Mouse (Mus musculus): ENCODE measurements around the gene Prdm11.

Prdm11 gene

DNA sequence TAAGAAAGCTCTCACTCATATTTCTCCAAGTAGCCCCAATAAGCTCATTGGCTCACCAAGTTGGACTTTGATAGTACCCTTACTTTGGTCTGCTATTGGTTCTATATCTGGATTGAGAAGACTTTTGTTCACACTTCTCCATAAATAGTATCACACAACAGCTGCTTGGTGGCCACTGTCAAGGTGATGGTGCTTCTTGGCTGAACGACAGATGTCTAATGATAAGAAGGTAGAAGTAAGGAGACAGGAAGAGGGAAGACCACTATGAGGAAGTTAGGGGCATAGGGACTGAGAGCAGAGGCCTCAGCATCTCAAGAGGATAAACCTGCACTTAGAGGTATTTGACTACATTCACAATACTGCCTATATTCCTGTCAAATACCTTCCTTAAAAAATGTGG lies 81.6 kb downstream of the Prdm11 start:
- DNase-seq = no peak

DNA sequence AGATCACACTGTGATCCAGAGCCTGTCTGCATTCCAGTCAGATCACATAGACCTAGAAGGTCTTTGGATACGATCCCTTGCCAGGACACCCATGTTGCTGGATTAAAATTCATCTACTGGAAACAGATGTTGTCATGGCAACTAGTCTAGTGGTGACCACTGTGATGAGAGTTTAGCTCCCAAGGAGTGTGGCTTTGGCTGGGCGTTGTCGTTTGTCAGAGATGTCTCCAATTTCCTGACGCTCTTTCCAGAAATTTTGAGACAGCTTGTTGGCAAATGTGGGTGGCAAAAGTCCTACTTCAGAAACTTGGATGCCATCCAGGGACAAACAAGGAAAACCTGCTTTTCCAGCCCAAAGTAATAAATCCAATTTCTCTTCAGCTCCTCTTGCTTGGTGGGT lies 87.3 kb downstream of the Prdm11 start:
- DNase-seq = peak; percentile 32 to 39

DNA sequence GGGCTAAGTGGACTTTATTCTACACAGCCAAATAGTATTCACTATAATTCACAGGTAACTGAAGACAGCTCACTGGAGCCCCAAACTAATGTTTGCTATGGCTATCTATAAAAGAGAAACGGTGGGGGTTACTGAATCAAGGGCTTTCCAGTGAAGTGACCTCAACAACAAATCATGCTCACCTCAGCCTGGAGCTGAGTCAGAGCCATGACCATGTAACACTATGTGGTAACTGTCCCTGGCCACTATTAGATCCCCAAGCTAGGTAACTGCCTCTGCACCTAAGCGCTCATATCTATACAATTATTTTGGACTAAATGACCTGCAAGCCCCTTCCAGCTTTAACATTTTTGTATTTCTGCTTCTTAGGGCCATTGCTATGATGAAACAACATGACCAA lies 89.0 kb downstream of the Prdm11 start:
- no peak for DNase-seq

DNA sequence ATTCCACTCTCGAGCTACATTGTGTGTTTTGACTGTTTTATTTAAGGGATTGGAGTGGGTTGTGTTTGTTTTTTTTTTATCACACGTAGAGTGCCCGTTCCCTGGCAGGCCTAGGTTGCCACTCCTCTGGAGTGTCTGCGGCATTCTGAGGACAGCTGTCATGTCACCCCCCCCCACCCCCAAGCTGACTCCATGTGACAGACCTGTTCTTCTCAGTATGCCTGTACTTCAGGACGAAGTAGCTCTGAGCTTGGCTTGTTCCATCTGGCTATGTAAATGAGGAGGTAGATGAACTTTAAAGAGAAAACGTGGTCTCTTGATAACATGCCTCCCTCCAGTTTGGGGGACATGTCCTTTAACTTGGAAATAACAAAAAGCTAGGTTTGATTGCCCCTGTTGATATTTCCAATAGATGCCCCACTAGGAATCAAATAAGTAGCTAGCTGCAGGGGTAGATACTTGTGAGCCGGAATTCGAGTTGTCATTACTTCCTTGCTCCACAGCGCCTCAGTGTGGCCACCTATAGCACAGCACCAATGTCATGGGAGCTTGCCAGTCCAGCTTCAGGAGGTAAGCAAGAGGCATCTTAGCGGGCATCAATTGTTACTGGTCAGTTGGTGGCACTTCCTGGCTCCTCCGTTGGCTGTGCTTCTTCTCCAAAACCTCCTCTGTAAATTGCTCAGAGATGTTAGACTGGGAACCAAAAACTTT lies 91.4 kb downstream of the Prdm11 start:
- DNase-seq = peak; percentile 91 to 94

DNA sequence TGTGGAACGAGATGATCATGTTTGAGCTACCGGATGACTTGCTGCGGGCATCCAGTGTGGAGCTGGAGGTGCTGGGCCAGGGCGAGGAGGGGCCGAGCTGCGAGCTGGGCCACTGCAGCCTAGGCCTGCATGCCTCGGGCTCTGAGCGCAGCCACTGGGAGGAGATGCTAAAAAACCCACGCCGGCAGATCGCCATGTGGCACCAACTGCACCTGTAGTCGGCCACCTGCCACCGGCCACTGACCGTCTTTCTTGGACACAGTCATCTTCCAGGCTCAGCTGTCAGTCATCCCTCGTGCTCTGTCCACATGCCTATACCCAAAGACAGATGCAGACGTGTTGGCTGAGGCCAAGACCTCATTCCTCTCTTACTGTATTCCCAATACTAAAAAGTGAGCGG lies 92.5 kb downstream of the Prdm11 start:
- peak; percentile 82 to 85 for DNase-seq

DNA sequence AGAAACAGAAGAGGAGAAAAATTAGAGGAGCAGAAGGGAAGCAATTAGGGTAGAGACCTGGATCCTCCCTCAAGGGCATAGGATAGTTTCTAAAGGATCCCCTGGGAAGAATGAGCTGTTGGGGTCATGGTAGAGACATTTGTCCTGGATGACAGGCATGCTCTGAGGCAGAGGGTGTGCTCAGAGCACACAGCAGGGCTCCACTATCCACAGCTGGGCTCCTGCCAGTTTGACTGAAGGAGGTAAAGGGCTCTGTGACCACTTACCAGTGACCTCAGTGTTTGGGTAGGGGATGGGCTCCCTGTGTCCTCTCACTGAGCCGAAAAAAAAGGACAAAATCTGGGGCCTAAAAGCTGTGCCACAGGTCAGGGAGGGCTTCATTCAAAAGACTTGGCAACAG lies 96.4 kb downstream of the Prdm11 start:
- no peak for DNase-seq

DNA sequence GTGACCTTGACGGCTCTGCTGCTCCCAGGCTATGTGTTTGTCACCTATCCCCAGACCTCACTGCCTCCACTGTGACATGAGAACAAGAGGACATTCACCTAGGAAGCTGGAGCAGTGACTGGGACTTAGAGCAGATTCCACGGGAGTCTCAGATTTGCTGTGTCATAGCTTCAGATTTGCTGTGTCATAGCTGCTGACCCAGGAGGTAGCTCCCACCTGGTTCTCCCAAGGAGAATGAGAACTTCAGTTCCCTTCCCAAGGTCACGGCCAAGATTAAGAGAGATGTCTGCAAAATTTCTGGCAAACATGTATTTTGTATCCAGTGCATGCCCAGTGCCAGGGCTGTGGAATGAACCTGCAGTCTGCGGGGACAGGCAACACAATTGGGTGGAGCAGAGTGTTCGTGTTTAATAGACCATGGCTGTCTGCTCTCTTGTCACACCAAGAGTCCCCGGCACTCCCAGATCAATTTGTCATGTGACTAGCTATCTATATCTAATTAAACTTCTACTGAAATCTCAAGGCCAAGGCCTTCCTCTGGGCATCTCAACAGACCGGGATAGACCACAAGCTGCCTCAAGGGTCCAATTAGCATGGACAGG lies 97.2 kb downstream of the Prdm11 start:
- DNase-seq = no peak

DNA sequence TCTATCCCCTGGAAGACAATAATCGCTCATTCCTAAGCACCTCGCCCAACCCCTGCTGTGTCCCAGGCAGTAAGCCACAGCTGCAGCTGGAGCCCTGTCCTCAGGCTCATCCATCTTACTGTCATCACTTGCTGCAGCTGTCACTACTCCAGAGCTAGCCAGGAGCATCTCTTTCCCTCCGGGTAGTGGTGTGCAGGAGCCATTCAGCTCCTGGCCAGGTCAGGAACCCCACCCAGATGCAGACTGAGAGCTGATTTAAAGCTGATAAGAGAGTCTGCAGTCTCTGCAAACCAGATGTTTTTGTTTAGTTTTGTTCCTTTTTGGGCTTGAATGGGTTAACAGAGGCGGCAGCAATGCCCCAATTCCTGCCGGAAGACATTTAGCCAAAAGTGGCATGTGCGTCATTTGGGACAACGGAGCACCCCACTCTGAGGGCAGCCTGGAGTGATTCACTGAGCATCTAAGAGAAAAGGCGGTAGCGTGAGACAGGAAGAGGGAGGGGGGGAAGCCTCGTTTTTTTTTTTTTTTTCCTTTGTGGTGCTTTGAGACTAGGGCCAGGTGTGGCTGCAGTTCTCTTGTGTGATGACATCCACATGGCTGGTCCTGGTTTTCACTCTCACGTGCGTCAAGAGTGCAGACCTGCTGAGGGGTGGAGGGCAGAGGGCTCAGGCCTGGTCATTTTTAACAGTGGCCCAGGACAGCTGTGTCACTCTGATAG lies 97.8 kb downstream of the Prdm11 start:
- peak; percentile 66 to 71 for DNase-seq

DNA sequence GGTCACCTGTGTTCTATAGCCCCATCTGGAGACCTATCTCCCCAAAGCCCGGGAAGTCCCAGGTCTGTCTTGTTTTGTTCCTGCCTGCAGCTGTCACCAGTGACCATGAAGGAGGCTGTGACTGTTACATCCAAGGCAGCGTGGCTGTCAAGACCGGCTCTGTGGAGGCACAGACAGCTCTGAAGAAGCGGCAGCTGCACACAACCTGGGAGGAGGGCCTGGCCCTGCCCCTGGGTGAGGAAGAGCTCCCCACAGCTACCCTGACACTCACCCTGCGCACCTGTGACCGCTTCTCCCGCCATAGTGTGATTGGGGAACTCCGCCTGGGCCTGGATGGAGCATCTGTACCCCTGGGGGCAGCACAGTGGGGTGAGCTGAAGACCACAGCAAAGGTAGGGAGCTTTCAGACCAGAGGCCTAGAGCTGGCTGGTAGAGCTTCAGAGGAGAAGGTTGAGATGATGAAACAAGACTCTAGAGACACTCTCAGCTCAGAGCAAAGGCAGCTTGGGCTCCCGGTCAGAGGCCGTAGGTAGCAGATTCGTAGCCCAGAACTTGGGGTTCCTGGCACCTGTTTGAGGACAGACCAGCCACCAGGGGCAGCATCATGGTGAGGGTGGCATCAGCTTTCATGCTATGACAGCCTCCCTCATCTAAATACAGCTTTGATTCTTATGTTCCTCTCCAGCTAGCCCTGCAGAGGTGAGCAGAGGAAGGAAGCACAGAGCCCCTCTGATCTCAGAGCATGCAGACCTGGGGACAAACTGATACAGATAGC lies 100.0 kb downstream of the Prdm11 start:
- DNase-seq = no peak

DNA sequence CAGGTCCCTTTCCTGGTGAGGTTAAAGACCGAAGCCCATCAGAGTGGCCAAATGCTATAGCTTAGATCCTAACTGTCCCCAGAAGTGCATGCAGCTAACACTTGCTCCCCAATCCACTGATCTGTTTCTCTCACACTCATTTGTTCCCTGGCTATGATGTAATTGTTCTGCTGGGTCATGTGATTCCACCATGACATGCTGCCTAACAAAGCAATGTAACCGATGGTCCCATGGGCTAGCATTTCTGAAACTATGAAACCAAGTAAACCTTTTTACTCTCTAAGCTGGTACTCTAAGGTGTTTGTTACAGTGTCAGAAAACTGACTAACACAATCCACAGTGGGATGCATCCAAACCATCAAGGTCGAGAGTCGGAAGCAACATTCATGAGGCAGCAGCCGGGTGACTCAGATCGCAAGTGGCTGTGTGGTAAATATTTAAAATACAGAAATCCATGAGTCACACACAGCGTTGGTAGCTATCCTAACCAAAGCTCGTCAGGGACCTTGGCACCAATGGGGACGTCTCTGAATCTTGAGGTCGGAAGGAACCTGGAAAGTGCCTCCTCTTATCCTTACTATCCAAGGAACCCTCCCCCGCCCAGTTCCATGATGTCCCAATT lies 100.7 kb downstream of the Prdm11 start:
- DNase-seq = no peak

DNA sequence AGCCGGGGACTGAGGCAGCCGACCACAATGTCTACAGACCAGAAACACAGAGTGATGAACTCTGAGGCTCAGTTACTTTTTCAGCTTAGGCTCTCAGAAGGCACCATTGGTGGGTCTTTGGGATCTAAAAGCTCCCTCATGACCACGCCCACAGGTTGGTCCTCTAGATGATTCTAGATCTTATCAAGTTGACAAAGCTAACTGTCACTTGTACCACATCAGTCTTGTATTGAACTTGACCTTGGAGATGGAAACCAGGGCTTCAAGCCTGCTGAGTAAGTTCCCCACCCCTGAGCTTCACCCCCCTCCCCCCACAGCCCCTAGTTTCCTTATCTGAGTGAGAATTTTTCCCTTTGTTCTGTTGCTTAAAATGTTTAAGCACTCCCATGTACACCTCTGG lies 101.6 kb downstream of the Prdm11 start:
- no peak for DNase-seq

DNA sequence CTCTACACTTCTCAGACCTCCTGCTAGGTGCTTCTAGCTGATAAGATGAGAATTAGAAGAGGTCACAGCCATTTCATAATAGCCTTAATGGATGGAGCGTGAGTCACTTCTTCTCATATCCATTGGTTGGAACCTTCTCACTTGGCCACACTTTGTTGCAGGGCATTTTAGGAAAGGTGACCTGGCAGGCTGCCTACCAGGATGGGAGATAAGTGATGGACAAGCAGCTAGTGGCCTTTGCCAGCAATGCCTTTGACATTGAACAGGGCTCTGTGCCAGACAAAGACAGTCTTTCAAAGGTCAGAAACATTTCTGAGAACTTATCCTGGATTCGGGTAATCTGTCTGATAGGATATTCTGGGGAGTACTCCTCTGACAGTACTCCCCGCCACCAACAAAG lies 102.6 kb downstream of the Prdm11 start:
- peak in 1 of 2 experiments; percentile 35 for DNase-seq

DNA sequence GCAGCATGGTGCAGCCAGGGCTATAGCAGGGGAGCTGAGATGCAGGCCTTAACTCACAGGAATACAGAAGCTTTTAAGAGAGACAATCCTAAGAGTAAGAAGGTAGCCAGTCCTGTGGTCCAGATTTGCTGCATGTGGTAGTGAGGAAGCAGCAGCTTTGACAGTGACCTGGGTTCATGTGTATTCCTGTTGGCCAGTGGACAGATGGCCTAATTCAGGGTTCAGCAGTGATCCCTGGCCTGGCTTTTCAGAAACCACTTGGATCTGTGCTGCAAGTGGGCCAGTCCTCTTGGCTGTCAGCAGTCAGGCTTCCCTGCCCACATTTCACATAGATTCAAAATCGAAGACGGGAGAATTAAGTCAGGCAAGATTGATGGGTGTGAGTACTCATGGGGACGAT lies 104.5 kb downstream of the Prdm11 start:
- DNase-seq = peak; percentile 42 to 50

DNA sequence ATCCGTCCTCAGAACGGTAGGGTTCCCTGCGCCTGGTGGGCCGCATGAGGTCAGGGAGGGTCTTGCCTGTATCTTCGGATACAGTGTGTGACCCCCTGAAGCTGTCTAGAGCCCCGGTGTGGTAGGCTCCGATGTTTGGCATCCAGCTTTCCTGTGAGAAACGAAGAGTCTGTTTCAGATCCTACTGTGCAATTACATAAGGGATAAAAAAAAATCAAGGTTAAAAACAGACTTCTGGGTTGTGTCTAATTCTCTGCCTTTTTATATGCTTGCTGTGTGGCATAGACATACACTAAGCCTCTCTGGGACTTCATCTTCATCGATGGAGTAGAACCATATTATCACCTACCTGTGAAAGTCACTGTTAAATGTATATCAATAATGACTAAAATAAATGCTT lies 105.0 kb downstream of the Prdm11 start:
- DNase-seq = no peak

DNA sequence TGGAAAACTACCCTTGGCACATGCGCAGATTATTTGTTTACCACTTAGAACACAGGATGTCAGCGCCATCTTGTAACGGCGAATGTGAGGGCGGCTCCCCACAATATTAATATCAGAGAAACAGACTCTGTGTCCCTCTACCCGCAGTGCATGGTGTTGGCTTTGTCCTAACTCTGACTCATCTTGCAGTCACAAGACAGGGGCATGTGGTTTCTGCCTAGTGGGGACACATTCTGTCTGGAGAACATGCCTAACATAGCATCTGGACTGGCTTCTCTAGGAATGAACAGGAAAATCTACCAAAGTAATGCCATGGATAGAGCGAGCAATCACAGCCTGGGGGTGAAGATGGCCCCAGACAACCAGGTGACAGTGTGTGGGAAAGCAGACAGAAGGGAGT lies 107.1 kb downstream of the Prdm11 start:
- DNase-seq = no peak

DNA sequence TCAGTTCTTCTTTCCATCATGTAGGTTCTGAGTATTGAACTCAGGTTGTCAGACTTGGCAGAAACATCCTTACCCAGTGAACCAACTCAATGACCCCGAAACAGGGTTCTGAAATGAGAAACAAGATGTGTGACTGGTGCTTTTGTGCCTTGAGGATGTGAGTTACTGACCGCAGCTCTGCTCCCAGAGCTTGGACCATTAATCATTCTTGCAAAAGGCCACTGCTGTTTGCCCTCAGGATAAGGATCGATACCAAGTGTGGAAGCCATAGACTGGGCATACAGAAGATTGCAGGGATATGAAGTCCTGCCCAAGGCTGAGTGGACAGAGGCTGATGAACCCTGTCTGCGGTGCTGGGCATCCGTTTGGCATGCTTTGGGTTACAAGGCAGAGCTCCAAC lies 107.9 kb downstream of the Prdm11 start:
- no peak for DNase-seq

DNA sequence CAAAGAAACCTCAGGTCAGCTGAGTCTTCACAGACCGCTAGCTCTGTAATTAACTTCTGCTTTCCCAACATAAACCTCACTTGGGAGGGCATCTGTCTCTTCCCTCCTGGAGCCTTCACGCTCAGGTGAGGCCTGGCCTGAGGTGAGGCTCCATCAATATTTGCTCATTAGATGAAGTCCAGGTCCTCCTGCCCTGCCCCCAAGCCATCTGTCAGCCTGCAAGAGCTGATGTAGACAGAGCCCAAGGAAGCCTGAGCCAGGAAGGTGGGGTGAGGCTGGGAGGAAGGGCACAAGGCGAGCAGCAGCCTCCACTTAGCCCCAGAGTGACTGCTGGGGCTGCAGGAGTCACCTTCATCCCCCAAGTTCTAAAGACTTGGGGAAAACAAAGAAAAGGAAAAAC lies 110.5 kb downstream of the Prdm11 start:
- peak; percentile 94 to 96 for DNase-seq

DNA sequence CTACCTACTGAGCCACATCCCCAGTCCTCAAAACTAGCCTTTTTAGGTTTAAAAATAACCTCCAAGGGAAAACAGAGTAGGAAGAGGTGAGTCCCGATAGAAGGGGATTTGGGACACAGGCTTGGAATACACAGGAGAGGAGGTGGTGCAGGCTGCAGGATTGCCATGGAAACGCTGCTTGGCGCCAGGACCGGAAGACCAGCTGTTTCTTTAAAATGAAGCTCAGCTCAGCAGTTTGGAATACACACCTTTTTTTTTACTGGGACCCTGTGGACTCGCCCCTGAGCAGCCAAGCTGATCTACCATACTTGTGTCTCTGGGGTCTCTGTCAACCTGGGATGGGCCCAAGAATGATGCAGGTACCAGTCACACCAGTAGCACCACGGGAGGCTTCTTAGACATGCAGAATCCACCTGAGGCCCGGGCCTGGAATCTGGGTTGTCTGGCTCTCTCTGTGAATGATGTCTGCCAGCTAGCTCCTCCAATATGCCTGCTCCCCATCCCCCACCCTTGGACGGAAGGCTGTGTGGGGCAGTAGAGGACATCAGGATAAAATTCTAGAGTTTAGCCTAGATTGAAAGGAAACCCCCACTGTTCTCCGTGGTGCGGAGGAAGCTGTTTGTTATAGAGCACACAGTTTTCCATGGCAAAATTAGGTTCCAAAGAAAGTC lies 111.5 kb downstream of the Prdm11 start:
- peak; percentile 82 to 83 for DNase-seq

DNA sequence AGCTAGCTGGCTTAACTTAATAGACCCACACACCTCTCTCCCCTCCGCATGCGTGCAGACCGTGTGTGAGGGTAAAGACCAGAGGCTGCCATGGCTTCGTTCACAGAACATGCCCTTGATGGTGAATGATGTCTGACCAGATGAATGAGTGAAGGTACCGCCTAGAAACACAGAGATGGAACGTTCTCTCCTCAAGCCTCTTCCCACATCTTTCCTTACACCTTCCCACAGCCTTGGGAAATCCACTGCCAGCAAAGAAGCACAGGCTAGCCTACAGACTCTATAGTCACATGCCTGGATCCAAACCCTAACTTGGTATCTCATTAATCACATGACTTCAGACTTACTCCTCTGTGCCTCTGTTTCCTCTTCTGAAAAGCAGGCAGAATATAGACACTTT lies 112.6 kb downstream of the Prdm11 start:
- no peak for DNase-seq

DNA sequence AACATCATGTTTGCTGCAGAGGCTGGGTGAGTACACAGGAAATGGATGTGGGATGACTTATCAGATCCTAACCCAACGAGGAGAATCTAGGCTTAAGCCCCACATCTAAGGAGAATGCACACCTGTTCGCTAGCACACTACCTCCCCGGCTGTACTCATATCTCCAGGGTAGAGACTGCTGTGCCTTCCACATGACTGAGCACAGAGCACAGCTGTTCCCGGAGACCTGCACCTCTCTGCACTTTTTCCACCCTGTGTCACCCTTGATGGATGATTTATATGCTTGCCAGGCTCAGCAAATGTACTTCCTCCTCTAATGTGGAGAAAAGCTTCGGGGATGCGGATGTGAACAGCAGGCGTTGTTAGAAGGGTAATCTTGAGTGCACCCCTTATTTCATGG lies 114.9 kb downstream of the Prdm11 start:
- no peak for DNase-seq

DNA sequence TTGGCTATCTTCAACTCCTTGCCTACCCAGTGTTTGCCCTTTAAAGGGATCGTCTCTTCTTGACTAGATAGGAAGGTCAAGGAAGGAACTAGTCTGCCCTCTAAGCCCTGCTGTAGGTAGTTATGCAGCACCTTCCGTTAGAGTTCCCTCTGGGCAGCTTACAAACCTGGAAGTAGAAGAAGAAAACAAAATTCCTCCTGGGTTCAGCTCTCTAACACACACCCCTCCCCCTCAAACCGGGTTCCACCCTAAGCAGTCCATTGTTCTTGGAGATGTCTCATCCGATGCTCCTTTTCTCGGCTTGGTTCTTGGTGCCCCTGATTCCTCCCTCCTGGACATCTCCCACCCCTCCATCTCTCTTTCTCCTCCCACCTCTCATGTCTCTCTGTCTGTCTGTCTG lies 116.3 kb downstream of the Prdm11 start:
- no peak for DNase-seq

DNA sequence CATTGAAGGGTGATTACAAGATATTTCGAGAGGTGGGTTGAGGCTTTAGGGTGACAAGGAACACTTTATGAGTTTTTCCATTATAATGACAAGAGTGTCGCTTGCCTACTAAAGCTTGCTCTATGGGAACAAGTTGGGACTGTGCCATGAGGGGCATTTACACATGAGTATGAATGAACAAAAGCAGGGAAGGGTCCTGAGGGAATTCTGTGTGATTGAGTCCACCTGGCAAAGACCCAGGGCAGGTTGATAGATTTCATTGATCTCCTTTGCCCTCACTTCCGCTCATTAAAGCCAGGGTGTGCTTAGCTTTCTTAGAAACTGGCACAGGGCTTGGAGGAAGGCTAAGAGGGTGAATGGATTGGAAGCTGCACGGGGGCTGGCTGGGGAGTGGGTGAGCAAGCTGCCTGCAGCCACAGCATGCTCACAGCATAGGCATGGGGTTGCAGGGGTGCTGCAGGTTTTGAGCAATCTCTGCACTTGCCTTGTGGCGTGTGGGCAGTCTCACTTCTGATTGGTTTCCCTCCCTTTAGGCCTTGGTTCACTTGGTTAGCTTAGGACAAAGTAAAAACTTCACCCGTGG lies 121.2 kb downstream of the Prdm11 start:
- DNase-seq = no peak
